Mouse (Mus musculus): ENCODE measurements around the gene Vmn1r80. TPM values are rescaled to one million over a fixed set of nuclear protein-coding genes. Genes with fewer than 3 reads are reported as not detected.

Vmn1r80 gene
- polyA plus RNA-seq (2015; fragmentation: Illumina TruSeq; extraction: RNeasy Lipid Tissue Mini Kit (QIAGEN cat#74804); ENCODE audit: insufficient read depth, low read depth, low replicate concordance) = not detected

GRCm38 (mm10) chr7:12188986-12189385 lies at the start of gene Vmn1r80:
TSS of gene Vmn1r80 (plus strand) at chr7:12189286.

GRCm38 (mm10) chr7:12149957-12150356 lies 39.1 kb upstream of the Vmn1r80 start, which contains the start of gene Vmn1r78:
TSS of gene Vmn1r78 (plus strand) at chr7:12150257.

DNA sequence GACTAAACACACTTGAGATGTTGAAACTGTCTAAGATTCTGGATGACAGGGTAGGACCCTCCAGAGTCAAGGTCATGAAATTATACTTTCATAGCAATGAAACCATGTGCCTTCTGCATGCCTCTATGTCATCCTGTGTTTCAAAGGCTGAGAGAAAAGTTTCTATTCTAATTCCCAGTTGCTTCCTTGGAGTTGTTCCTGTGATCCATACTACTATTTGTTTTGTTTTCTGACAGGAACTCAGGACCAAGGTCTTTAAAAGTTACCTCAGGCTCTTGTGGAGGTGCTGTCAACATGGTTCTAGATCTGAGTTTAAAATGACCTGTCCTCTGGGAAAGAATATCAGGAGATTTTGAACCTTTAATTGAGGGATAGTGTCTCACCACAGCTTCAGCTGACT lies 18.1 kb upstream of the Vmn1r80 start, which contains the start of gene Vmn1r79:
Gene Vmn1r79 (plus strand): TSS at position 301 of the 400 bp plus-strand sequence.

Other genes starting within 250 kb of the Vmn1r80 start
- not detected for gene Vmn1r77, start 152.5 kb upstream of the Vmn1r80 start, polyA plus RNA-seq (2015; fragmentation: Illumina TruSeq; extraction: RNeasy Lipid Tissue Mini Kit (QIAGEN cat#74804); ENCODE audit: insufficient read depth, low read depth, low replicate concordance)
- not detected for gene Vmn1r78, start 39.0 kb upstream of the Vmn1r80 start, polyA plus RNA-seq (2015; fragmentation: Illumina TruSeq; extraction: RNeasy Lipid Tissue Mini Kit (QIAGEN cat#74804); ENCODE audit: insufficient read depth, low read depth, low replicate concordance)
- gene Vmn1r79, start 18.0 kb upstream of the Vmn1r80 start, polyA plus RNA-seq (2015; fragmentation: Illumina TruSeq; extraction: RNeasy Lipid Tissue Mini Kit (QIAGEN cat#74804); ENCODE audit: insufficient read depth, low read depth, low replicate concordance) = not detected
- not detected for gene Vmn1r81, start 79.0 kb downstream of the Vmn1r80 start, polyA plus RNA-seq (2015; fragmentation: Illumina TruSeq; extraction: RNeasy Lipid Tissue Mini Kit (QIAGEN cat#74804); ENCODE audit: insufficient read depth, low read depth, low replicate concordance)
- not detected for gene Vmn1r82, start 111.1 kb downstream of the Vmn1r80 start, polyA plus RNA-seq (2015; fragmentation: Illumina TruSeq; extraction: RNeasy Lipid Tissue Mini Kit (QIAGEN cat#74804); ENCODE audit: insufficient read depth, low read depth, low replicate concordance)
- gene Vmn1r83, start 140.2 kb downstream of the Vmn1r80 start, polyA plus RNA-seq (2015; fragmentation: Illumina TruSeq; extraction: RNeasy Lipid Tissue Mini Kit (QIAGEN cat#74804); ENCODE audit: insufficient read depth, low read depth, low replicate concordance) = not detected
- not detected for gene Vmn1r84, start 180.0 kb downstream of the Vmn1r80 start, polyA plus RNA-seq (2015; fragmentation: Illumina TruSeq; extraction: RNeasy Lipid Tissue Mini Kit (QIAGEN cat#74804); ENCODE audit: insufficient read depth, low read depth, low replicate concordance)
- gene Zfp551, start 233.5 kb downstream of the Vmn1r80 start, polyA plus RNA-seq (2015; fragmentation: Illumina TruSeq; extraction: RNeasy Lipid Tissue Mini Kit (QIAGEN cat#74804); ENCODE audit: insufficient read depth, low read depth, low replicate concordance) = 1.8 TPM

Measured in pancreas, adult 10 weeks (tissue).